Mouse (Mus musculus) small intestine, adult 2 months (tissue): Measurements from ENCODE around the gene Cyb5r3. TPM values are rescaled to one million over a fixed set of nuclear protein-coding genes. Genes with fewer than 3 reads are reported as not detected.

Experiments used
- H3K27ac ChIP-seq: fragments of 200-500 bp; 2 replicates; pipeline ENCODE4 v1.5.1; 2012; ENCODE audit warnings: low read depth, low read length, control low read depth, inconsistent platforms; ENCODE audit not compliant: insufficient read depth
- H3K27me3 ChIP-seq: fragments of 200-500 bp; 2 replicates; pipeline ENCODE4 v1.6.1; 2012; ENCODE audit warnings: mild to moderate bottlenecking, moderate library complexity, low read length, inconsistent platforms; ENCODE audit not compliant: control insufficient read depth, insufficient read depth
- H3K36me3 ChIP-seq: fragments of 200-500 bp; 2 replicates; pipeline ENCODE4 v1.6.1; 2012; ENCODE audit warnings: mild to moderate bottlenecking, low read length, control low read depth, inconsistent platforms; ENCODE audit not compliant: control insufficient read depth, insufficient read depth
- H3K4me1 ChIP-seq: fragments of 200-500 bp; 2 replicates; pipeline ENCODE4 v1.6.1; 2012; ENCODE audit warnings: low read length, inconsistent platforms, mixed read lengths; ENCODE audit not compliant: control insufficient read depth, insufficient read depth, insufficient read length
- H3K4me3 ChIP-seq: fragments of 200-500 bp; 2 replicates; pipeline ENCODE4 v1.5.1; 2012; ENCODE audit warnings: low read depth, mild to moderate bottlenecking, control low read depth, inconsistent platforms, low read length, moderate library complexity
- CTCF ChIP-seq: fragments of 200-500 bp; IDR thresholded peaks from 2 replicates; pipeline ENCODE4 v1.5.1; 2012; ENCODE audit warnings: low read depth, mild to moderate bottlenecking, control low read depth, inconsistent platforms, low read length, moderate library complexity, mixed read lengths; ENCODE audit not compliant: insufficient replicate concordance, insufficient read length; ENCODE audit errors: extremely low read depth
- POLR2A ChIP-seq: fragments of 200-500 bp; IDR thresholded peaks from 2 replicates; pipeline ENCODE4 v1.6.1; 2012; ENCODE audit warnings: low read depth, mild to moderate bottlenecking, control low read depth, inconsistent platforms, low read length, moderate library complexity
- WGBS: fragments of 180-500 bp; shearing (Covaris S2); methylation state at CpG from one replicate; pipeline ENCODE4 v1.1.7; 2018; 5-methylcytosine and 5-hydroxymethylcytosine counted together
- polyA plus RNA-seq: library from polyadenylated mRNA; depleted of rRNA; stranded (reverse); fragments of >200 nt; gene quantifications from 2 replicates; pipeline ENCODE4 v1.2.3, GENCODE M21; 2012

Gene Cyb5r3
- polyA plus RNA-seq, 1 experiment: 624 TPM

DNA sequence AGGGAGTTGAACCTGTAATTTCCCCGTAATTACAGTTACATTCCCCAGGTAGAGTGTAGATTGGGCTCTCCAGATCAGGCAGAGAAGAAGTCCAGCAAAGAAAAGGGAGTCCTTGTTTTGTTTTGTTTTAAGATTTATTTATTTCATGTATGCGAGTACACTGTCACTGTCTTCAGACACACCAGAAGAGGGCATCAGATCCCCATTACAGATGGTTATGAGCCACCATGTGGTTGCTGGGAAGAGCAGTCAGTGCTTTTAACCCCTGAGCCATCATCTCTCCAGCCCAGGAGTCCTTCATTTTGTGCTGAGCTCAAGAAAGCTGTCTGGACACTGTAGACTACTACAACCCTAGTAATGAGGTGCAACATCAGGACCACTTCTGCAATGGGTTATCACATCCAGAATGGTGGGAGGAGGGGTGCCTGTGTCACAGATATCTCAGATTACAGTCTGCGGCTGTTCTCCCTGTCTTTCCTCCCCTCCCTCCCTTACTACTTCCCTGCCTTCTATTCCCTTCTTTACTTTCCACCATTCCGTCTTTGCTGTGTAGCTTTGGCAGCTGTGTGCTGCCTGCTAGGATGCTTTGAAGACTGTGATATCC, 36.8 kb upstream of the Cyb5r3 start:
- H3K36me3 ChIP-seq: no peaks in the 10 kb centered on the region
- 70% methylated on average over 4 of the region's 4 CpGs for WGBS
- H3K4me1 ChIP-seq: peaks cover 3% of the 10 kb centered on the region; the same call in 1 of the 2 replicates
- no peak overlapping the region for H3K27ac ChIP-seq
- no peak overlapping the region for H3K4me3 ChIP-seq
- TF ChIP-seq CTCF: no peak
- H3K27me3 ChIP-seq: no peaks in the 10 kb centered on the region; the same call in 1 of the 2 replicates

DNA sequence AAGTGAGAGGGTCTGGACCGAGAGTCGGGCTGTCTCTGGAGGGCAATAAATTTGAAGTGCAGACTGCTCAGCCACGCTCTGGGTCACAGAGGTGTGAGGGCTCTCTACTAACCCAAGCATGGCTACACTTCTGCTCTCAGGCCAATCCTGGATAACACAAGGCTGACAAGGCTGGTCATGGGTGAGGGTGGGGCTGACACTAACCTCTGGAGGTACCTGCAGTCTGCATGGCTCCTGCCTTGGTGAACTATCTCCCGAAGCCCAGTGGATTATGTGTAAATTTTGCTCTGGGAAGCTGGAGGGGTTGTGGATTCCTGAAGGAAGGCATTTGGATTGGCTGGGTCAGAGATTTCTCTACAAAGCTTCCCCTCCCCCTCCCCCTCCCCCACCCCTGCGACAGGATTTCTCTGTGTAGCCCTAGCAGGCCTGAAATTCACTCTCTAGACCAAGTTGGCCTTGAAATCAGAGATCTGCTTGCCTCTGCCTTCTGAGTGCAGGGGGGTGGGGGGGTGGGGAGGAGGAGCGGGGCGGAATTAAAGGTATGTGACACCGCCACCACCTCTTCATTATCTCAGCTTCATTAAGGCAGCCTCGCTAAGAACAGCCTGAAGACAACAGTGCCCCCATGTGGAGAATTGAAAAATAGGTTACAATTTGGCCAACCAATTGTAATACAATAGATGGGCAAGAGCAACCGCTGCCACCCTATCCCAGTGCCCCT, 32.5 kb upstream of the Cyb5r3 start:
- WGBS: 27% methylated on average over 10 of the region's 10 CpGs

DNA sequence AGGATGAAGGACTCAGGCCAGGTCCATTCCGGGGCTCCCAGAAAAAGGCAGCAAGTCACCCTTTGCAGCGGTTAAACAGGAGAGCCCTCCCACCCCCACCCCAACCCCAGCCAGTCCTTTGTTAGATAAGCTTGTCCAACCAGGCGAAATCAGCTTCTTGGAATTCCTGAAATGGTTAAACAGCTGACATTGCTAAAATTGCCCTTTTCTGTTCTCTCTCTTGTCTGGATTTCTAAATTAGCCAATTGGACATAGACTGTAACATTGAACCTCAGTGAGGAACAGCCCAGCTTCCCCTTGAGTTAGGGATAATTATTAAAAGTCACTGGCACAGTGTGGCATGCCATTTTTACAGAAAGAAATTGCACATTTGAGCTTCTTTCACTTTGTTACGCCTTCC, 30.0 kb upstream of the Cyb5r3 start:
- WGBS: 78% methylated on average over 4 of the region's 4 CpGs
- no peak overlapping the region for H3K27ac ChIP-seq
- H3K27me3 ChIP-seq: no peaks in the 10 kb centered on the region
- no peaks in the 10 kb centered on the region for H3K36me3 ChIP-seq
- TF ChIP-seq CTCF (no peak), POLR2A (no peak)
- peaks cover 6% of the 10 kb centered on the region; the same call in 1 of the 2 replicates for H3K4me1 ChIP-seq
- H3K4me3 ChIP-seq: no peak overlapping the region

More for the DNA sequence above, 32.5 kb upstream of the Cyb5r3 start:
- peaks cover 6% of the 10 kb centered on the region; the same call in 1 of the 2 replicates for H3K4me1 ChIP-seq
- H3K4me3 ChIP-seq: no peak overlapping the region
- H3K27me3 ChIP-seq: no peaks in the 10 kb centered on the region
- H3K36me3 ChIP-seq: no peaks in the 10 kb centered on the region
- TF ChIP-seq CTCF: peak; percentile 32; the same call in 1 of the 2 replicates
- TF ChIP-seq POLR2A: no peak
- no peak overlapping the region for H3K27ac ChIP-seq

DNA sequence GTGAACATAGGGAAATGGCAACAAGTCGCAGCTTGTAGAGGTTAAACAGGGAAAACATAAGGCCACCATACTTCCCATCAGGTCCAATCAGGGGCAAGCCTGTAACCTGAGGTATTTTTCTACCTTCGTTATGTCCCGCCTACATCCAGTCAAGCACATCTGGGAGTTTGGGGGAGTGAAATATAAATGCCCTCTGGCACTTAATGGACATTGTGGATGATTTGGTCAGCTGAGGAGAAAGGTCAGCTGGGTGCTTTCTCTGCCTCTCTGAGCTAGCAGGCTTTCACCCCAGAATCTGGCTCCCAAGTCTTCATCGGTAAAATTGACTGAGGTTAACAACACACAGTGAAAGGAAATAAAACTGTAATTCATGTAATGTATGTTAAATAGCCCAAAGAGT, 21.0 kb upstream of the Cyb5r3 start:
- TF ChIP-seq CTCF (no peak), POLR2A (no peak)

DNA sequence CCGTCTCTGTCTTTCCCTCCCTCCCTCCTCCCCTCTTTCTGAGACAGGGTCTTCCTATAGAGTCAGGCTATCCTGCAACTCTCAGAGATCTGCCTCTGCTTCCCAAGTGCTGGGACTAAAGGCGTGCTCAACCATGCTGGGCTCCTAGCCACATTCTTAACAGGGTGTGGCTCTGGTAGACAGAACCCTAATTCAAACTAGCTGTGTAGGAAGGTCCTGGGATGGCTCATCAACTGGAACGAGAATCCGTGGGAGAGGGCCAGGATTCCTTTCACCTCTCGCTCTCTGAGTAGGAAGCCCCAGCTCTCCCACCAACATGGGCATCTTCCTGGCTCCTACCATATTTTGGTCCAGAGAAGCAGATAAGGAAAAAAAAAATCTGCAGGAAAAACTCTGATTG, 10.0 kb upstream of the Cyb5r3 start:
- WGBS: 51% methylated on average over 5 of the region's 5 CpGs
- no peaks in the 10 kb centered on the region for H3K4me1 ChIP-seq
- no peak overlapping the region for H3K27ac ChIP-seq
- H3K36me3 ChIP-seq: no peaks in the 10 kb centered on the region
- no peaks in the 10 kb centered on the region for H3K27me3 ChIP-seq
- TF ChIP-seq POLR2A (no peak), CTCF (no peak)
- no peak overlapping the region for H3K4me3 ChIP-seq

More for the DNA sequence above, 21.0 kb upstream of the Cyb5r3 start:
- Histone ChIP-seq H3K36me3 (no peaks in the 10 kb centered on the region), H3K27me3 (no peaks in the 10 kb centered on the region), H3K4me1 (no peaks in the 10 kb centered on the region), H3K27ac (no peak overlapping the region), H3K4me3 (no peak overlapping the region)
- 93% methylated on average over 4 of the region's 4 CpGs for WGBS

DNA sequence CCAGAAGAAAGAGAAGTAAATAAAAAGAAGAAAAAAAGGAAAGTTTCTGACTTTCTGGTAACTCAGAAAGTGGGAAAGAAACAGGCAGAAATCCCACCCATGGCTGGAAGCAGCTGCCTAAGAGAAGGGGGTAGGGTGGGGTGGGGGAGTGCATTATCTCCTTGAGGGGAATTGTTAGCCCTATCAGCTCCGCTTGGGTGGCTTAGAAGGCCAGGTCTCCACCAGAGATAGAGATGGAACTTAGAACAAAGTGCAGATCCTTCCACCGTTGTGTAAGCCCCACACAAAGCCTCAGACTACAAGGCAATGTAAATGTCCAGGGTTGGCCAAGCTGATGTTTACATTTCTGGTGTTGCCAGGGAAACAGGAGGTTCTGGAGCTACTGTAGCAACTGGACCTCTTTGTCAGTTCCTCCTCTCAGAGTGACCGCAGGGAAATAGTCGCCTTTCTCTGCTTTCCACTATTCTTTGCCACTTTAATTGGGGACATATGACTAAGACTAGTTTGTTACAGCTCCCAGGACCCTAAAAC, 9.5 kb upstream of the Cyb5r3 start:
- Histone ChIP-seq H3K4me3 (no peak overlapping the region), H3K36me3 (no peaks in the 10 kb centered on the region), H3K27me3 (no peaks in the 10 kb centered on the region), H3K27ac (no peak overlapping the region), H3K4me1 (peaks cover under 1% of the 10 kb centered on the region; the same call in 1 of the 2 replicates)
- WGBS: 59% methylated on average over 4 of the region's 4 CpGs
- TF ChIP-seq POLR2A: no peak
- TF ChIP-seq CTCF: no peak

DNA sequence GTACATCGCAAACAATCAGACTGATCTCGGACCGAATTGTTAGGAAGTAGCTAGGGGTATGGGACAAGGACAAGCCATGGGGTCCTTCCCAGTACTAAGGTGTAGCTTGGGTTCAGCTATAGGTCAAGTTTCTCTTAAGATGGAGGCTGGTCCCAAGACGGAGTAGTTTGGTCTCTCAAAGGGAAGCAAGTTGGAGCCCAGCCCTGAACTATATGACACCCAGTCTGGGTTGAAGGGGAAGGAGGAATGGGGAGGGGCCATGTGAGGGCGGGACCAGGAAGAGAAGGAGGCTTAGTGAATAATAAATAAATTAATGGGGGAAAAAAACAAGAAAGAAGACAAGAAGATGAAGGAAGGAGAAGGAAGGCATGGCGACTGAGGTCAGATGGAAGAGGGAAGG, 7.6 kb upstream of the Cyb5r3 start:
- H3K27ac ChIP-seq: no peak overlapping the region
- peaks cover 7% of the 10 kb centered on the region; the same call in 1 of the 2 replicates for H3K4me1 ChIP-seq
- no peaks in the 10 kb centered on the region for H3K36me3 ChIP-seq
- TF ChIP-seq POLR2A (no peak), CTCF (no peak)
- no peak overlapping the region for H3K4me3 ChIP-seq
- H3K27me3 ChIP-seq: no peaks in the 10 kb centered on the region
- WGBS: 73% methylated on average over 6 of the region's 6 CpGs
